14 mouse cellular contexts compared by ENCODE assay signal in the genomic region with DNA sequence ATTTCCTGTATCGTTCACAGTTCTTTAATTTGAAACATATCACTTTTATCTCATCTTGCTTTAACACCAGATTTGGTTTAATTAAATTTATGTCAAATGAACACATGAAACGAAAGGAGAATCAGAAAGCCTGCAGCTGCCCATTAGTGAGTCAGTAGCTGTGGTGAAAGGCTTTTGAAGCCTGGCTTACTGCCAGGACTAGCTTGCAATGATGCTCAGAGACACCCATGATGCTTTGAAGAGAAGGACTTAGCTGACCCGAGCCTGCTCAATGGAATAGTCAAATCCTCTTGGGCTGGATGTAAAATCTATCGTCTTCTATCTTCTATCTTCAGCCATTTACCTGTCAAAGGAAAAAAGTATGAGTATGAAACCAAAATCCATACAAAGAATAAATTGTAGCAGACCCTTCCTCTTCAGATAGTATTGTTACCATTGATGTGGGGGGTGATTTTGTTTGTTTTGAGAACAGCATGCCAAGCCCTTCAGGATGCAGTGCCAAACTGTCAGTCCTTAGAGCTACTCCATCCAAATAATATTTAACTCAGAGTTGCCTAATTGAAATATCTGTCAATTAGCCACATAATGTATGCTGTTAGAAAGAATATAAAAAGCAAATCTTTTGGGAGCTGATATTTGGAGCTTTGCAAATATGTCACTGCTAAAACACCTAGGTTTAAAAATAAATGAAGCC.
A peak's percentile ranks its signal among the peaks of the same experiment; 100 is the strongest.
DNase-seq lines count a peak whose midpoint lies in the region; ATAC-seq lines count a peak whose summit lies in the region.
"Had no signal": no experiment of that assay in that cellular context is flagged by ENCODE, and none has a peak within 500 bp of the region (broad histone marks: within the 10 kb centered on the region; RNA-seq: fewer than 3 reads in every experiment).

No protein-coding gene starts in this region.

- ATAC-seq in forebrain, embryonic 14.5 days = peak; percentile 90
- peak; percentile 91 for ATAC-seq in midbrain, embryonic 15.5 days (replicated peaks)
- ATAC-seq: inflammation-experienced regulatory T-cells, adult 6 months had no signal

- no peak overlapping the region for H3K27ac ChIP-seq in forebrain, embryonic 14.5 days (ENCODE audit: low read depth, low read length)
- peak overlapping the region; percentile 38; the same call in 1 of the 2 replicates for H3K27ac ChIP-seq in midbrain, embryonic 15.5 days
- H3K27ac ChIP-seq: heart, embryonic 15.5 days had no signal

- no peak overlapping the region for H3K4me2 ChIP-seq in forebrain, embryonic 14.5 days (ENCODE audit: low read length)
- no peak overlapping the region for H3K4me2 ChIP-seq in midbrain, embryonic 15.5 days
- H3K4me2 ChIP-seq: heart, embryonic 15.5 days had no signal

- no peaks in the 10 kb centered on the region for H3K27me3 ChIP-seq in forebrain, embryonic 14.5 days (replicated peaks; ENCODE audit: control insufficient read depth, insufficient read depth, low read length)
- no peaks in the 10 kb centered on the region for H3K27me3 ChIP-seq in midbrain, embryonic 15.5 days (replicated peaks)
- H3K27me3 ChIP-seq: heart, embryonic 15.5 days; megakaryocyte, embryonic 14.5 days had no signal

- 21% methylated on average over 4 of the region's 4 CpGs for WGBS in forebrain, embryonic 14.5 days
- 15% methylated on average over 4 of the region's 4 CpGs for WGBS in midbrain, embryonic 15.5 days

- H3K36me3 ChIP-seq in forebrain, embryonic 14.5 days (ENCODE audit: control insufficient read depth, insufficient read depth, low read length) = no peaks in the 10 kb centered on the region
- no peaks in the 10 kb centered on the region for H3K36me3 ChIP-seq in midbrain, embryonic 15.5 days (replicated peaks)
- H3K36me3 ChIP-seq: heart, embryonic 15.5 days had no signal

- intact Hi-C loops in left cerebral cortex, postnatal 4 days (cut with DNase I) = no loop called here

- no peaks in the 10 kb centered on the region; the same call in 1 of the 2 replicates for H3K4me1 ChIP-seq in forebrain, embryonic 14.5 days (ENCODE audit: control insufficient read depth, insufficient read depth, low read length)
- peaks cover 14% of the 10 kb centered on the region for H3K4me1 ChIP-seq in midbrain, embryonic 15.5 days
- H3K4me1 ChIP-seq: heart, embryonic 15.5 days; megakaryocyte, embryonic 14.5 days had no signal

- peak; percentile 32 for DNase-seq in adrenal gland, postnatal 14 days
- no peak for DNase-seq in adrenal gland, postnatal 25 days
- DNase-seq in left cerebral cortex, postnatal 4 days = peak; percentile 76
- no peak for DNase-seq in left cerebral cortex, adult 8-10 months (ENCODE audit: low spot score in 2 of 2)
- DNase-seq in forebrain, embryonic 14.5 days (ENCODE audit: low spot score) = peak; percentile 92
- DNase-seq in urinary bladder, adult 2 months (ENCODE audit: low spot score) = no peak
- no peak for DNase-seq in T-cell, adult 2 months (ENCODE audit: low spot score)
- DNase-seq: cerebellum, adult 11 months; kidney, postnatal 10 days; lung, adult 18-20 months had no signal

- no peak overlapping the region for H3K4me3 ChIP-seq in forebrain, embryonic 14.5 days (ENCODE audit: low read depth, low read length)
- H3K4me3 ChIP-seq in midbrain, embryonic 15.5 days = no peak overlapping the region
- H3K4me3 ChIP-seq: heart, embryonic 15.5 days; megakaryocyte, embryonic 14.5 days had no signal

- H3K9me3 ChIP-seq in forebrain, embryonic 14.5 days (replicated peaks; ENCODE audit: control insufficient read depth, low read length) = no peaks in the 10 kb centered on the region
- H3K9me3 ChIP-seq in midbrain, embryonic 15.5 days = no peaks in the 10 kb centered on the region
- H3K9me3 ChIP-seq: heart, embryonic 15.5 days had no signal

- H3K9ac ChIP-seq in forebrain, embryonic 14.5 days (ENCODE audit: low read length) = no peak overlapping the region
- no peak overlapping the region for H3K9ac ChIP-seq in midbrain, embryonic 15.5 days
- H3K9ac ChIP-seq: heart, embryonic 15.5 days had no signal

Comparison
In these comparisons a context has a peak if more than half of its experiments do, and no peak if none do; other contexts are left out.
1. DNase-seq: peak in adrenal gland, postnatal 14 days (single experiment), left cerebral cortex, postnatal 4 days (single experiment) and forebrain, embryonic 14.5 days (single experiment); none in adrenal gland, postnatal 25 days (single experiment), left cerebral cortex, adult 8-10 months (0 of 2), urinary bladder, adult 2 months (single experiment) and T-cell, adult 2 months (single experiment).